Mouse (Mus musculus) olfactory bulb, adult 2 months (tissue): Measurements from ENCODE around the gene Nfic. TPM values are rescaled to one million over a fixed set of nuclear protein-coding genes. Genes with fewer than 3 reads are reported as not detected.

Experiments
- H3K27ac ChIP-seq: fragments of 200-500 bp; 2 replicates; pipeline ENCODE4 v1.5.1; 2012; ENCODE audit warnings: low read depth, low read length; ENCODE audit not compliant: insufficient read depth
- H3K4me1 ChIP-seq: fragments of 200-500 bp; 2 replicates; pipeline ENCODE4 v1.6.1; 2012; ENCODE audit warnings: low read length; ENCODE audit not compliant: control insufficient read depth, insufficient read depth
- H3K4me3 ChIP-seq: fragments of 200-500 bp; 2 replicates; pipeline ENCODE4 v1.5.1; 2012; ENCODE audit warnings: mild to moderate bottlenecking, low read depth, low read length, moderate library complexity; ENCODE audit not compliant: insufficient read depth
- CTCF ChIP-seq: fragments of 200-500 bp; IDR thresholded peaks from 2 replicates; pipeline ENCODE4 v1.5.1; 2012; ENCODE audit warnings: low read depth, mild to moderate bottlenecking, low read length, moderate library complexity; ENCODE audit not compliant: insufficient read depth
- POLR2A ChIP-seq: fragments of 200-500 bp; IDR thresholded peaks from 2 replicates; pipeline ENCODE4 v1.6.1; 2012; ENCODE audit warnings: mild to moderate bottlenecking, low read depth, low read length, moderate library complexity; ENCODE audit not compliant: insufficient read depth
- WGBS: fragments of 180-500 bp; shearing (Covaris S2); methylation state at CpG from one replicate; pipeline ENCODE4 v1.1.7; 2018; 5-methylcytosine and 5-hydroxymethylcytosine counted together
- polyA plus RNA-seq: library from polyadenylated mRNA; stranded (reverse); fragments of >200 nt; gene quantifications from 2 replicates; pipeline ENCODE4 v1.2.4, GENCODE M21; 2012; ENCODE audit warnings: low replicate concordance; ENCODE audit not compliant: missing spikeins, insufficient read depth, insufficient read length

Nfic gene
- polyA plus RNA-seq, 1 experiment = not detected

- H3K27ac ChIP-seq = peak within 1 kb of the TSS; percentile 33; the same call in 1 of the 2 replicates
- H3K4me1 ChIP-seq = peaks cover 59% of the 10 kb centered on the region
- 1% methylated on average over 79 of the region's 79 CpGs for WGBS
- TF ChIP-seq CTCF = no peak
- TF ChIP-seq POLR2A = peak; percentile 73
- peak within 1 kb of the TSS; percentile 67 for H3K4me3 ChIP-seq
Measured at GRCm38 (mm10) chr10:81356991-81357844, 98.2 kb downstream of the Nfic start, which contains the start of gene Mfsd12. Gene Mfsd12, plus strand, starts transcription at chr10:81357491.

DNA sequence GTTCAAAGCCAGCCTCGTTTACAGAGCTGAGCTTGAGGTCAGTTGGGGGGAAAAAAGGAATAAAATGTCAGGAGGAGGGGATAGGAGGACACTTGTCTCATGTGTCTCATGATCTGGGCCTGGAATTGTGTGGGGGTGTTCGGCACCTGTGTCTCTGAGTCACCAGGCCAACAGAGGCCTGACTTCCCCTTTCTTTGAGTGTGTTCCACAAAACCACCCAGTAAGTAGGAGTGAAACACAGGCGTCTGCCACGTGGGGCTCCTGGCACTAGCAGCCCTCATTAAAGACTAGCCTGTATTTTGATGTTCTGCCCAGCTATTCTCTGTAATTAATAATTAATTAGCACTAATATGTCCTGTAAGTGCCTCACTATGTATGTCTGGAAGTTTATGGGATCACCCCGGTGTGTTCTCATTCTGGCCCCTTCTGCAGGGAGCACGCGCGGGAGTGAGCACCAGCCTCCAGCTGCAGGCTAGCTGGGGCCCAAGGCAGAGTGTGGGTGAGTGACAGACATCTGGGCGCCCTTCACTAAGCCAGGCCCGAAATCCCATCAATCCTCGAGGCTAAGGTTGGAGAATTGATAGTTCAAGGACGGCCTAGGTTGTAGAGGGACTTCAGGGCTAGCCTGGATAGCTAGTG is 99.0 kb downstream of the Nfic start:
- Histone ChIP-seq H3K27ac (peak overlapping the region; percentile 74), H3K4me1 (peaks cover 59% of the 10 kb centered on the region), H3K4me3 (0 out of 2 replicates have a peak overlapping the region, but pooled peaks have one; percentile 8)
- TF ChIP-seq CTCF = no peak
- no peak for TF ChIP-seq POLR2A
- 34% methylated on average over 12 of the region's 12 CpGs for WGBS

DNA sequence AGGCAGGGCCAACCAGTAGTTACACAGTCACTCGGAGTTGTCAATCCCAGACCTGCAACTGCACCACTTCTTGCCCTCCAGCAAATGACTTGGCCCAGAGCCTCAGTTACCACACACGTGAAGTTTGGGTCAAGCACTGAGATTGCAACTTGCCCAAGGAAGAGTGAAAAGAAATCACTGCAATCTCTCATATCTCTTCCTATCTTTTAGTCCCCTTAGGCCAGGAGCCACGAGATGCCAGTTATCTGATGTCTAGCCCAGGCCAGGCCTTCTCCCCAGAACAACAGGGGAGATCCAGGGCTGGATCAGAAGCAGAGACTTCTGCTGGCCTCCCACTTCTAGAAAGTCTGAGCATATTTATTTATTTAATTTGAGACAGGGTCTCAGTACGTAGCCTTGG is 99.9 kb downstream of the Nfic start:
- H3K4me3 ChIP-seq = no peak overlapping the region
- TF ChIP-seq CTCF (no peak), POLR2A (no peak)
- H3K4me1 ChIP-seq = peaks cover 51% of the 10 kb centered on the region
- WGBS = 83% methylated on average over 4 of the region's 4 CpGs
- H3K27ac ChIP-seq = no peak overlapping the region

DNA sequence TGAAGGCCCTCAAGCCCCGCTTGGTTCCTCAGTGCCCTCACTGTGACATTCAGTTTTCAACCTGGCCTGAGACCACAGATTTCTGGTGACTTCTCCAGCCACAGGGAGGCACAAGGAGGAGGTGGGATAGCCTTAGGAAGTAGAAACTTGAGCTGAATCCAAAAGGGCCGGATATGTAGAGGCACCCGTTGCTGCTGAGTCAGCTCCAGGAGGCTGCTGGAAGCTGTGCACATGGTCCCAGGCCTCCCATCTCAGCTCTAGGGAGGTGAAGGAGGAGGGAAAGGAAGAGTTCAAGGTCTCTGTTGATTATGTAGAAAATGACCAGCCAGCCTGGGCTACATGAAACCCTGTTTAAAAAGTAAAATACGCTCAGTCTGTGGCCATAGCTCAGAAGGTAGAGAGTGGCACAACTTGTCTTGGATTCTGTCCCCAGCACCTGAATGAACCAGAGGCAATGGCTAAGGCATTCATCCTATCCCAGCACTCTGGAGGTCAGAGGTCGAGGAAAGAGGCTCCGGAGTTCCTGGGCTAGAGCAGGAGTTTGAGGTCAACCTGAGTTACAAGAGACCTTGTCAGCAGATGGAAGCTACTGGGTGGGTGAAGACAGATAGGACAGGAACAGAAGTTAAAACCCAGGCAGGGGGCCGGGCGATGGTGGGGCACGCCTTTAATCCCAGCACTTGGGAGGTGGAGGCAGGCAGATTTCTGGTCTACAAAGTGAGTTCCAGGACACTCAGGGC is 100.5 kb downstream of the Nfic start:
- no peak overlapping the region for H3K27ac ChIP-seq
- TF ChIP-seq POLR2A (no peak), CTCF (no peak)
- no peak overlapping the region for H3K4me3 ChIP-seq
- peaks cover 48% of the 10 kb centered on the region for H3K4me1 ChIP-seq
- 72% methylated on average over 9 of the region's 9 CpGs for WGBS

GRCm38 (mm10) chr10:81351678-81352291 is 103.7 kb downstream of the Nfic start:
- H3K27ac ChIP-seq = no peak overlapping the region
- peaks cover 35% of the 10 kb centered on the region for H3K4me1 ChIP-seq
- whole genome bisulfite sequencing = 33% methylated on average over 9 of the region's 9 CpGs
- no peak for TF ChIP-seq CTCF
- no peak for TF ChIP-seq POLR2A
- no peak overlapping the region for H3K4me3 ChIP-seq

GRCm38 (mm10) chr10:81350351-81351063 is 104.9 kb downstream of the Nfic start, which contains the start of gene Hmg20b:
Gene Hmg20b, minus strand, starts transcription at chr10:81350480.
- 0 out of 2 replicates have a peak within 1 kb of the TSS, but pooled peaks have one; percentile 48 for H3K27ac ChIP-seq
- peak; percentile 87 for TF ChIP-seq CTCF
- no peak for TF ChIP-seq POLR2A
- under 1% methylated on average over 54 of the region's 54 CpGs for WGBS
- H3K4me3 ChIP-seq = peak within 1 kb of the TSS; percentile 61
- peaks cover 27% of the 10 kb centered on the region for H3K4me1 ChIP-seq

GRCm38 (mm10) chr10:81349961-81350350 is 105.5 kb downstream of the Nfic start:
- 1% methylated on average over 29 of the region's 29 CpGs for WGBS
- Histone ChIP-seq H3K27ac (no peak overlapping the region), H3K4me3 (peak overlapping the region; percentile 50), H3K4me1 (peaks cover 24% of the 10 kb centered on the region)
- TF ChIP-seq CTCF (no peak), POLR2A (no peak)

DNA sequence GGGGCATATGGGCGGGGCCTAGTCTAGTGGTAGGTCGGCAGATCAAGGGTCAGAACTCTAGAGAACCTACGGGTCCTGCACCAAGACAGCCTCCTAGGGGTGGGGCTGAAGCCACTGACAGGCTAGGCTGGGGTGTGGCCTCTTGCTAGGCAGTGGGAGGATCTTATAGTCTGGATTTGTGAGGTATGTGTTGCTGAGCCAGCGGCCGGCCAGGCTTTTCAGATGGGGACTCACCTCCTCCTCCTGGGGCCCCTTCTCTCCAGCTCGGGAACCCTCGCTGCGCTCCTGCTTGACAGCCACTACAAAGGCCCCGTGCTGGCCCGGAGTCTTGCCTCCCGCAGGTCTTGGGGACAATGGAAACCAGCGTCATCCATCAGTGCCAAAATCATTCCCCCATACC is 106.3 kb downstream of the Nfic start:
- Histone ChIP-seq H3K27ac (no peak overlapping the region), H3K4me3 (no peak overlapping the region), H3K4me1 (peaks cover 17% of the 10 kb centered on the region)
- 22% methylated on average over 12 of the region's 12 CpGs for WGBS
- TF ChIP-seq POLR2A (no peak), CTCF (no peak)
